Mouse (Mus musculus) layer of hippocampus, postnatal 14 days (tissue): ENCODE measurements at regions not wholly inside any gene's neighbourhood (a gene's known extent, or its start where the extent isn't known, plus 50 kb on each side); places are given as distances from the start of the nearest gene placed in this dataset.
A peak's percentile ranks its signal among the peaks of the same experiment; 100 is the strongest.
"Not testable (repeated sequence)": the region's sequence is repeated elsewhere in the genome, so short reads cannot be mapped to it uniquely, and the experiment has no call there.

Experiments used
- DNase-seq, 2 experiments: peaks; one replicate each; pipeline ENCODE4 v3.0.0; 2021 to 2022; ENCODE audit warnings: low spot score in 2 of 2, mixed read lengths in 1 of 2

- no peak for DNase-seq
These were observed 137.2 kb upstream of the Pnpt1 start for GRCm38 (mm10) chr11:28993270-28993847.

GRCm38 (mm10) chr11:28998314-28999106, 132.0 kb upstream of the Pnpt1 start:
- DNase-seq: no peak

DNA sequence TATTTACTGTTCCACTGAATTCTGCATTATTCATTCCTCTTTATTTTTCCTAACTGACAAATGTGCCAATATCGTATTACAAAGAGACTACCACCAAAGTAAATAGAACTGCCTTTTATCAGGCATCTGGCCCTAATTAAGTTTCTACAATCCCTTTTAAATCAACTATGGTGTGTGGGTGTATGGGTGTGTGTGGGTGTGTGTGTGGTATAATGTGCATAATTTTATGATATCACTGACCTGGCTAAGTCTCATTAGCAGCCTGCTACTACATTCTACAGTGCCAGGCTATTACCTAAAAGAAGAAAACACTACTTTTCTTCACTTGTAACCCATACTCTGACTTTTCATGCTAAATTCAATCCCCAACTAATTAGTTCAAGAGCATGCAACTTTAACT, 131.3 kb upstream of the Pnpt1 start:
- no peak for DNase-seq

GRCm38 (mm10) chr11:28999620-29000019, 130.9 kb upstream of the Pnpt1 start:
- DNase-seq: no peak

GRCm38 (mm10) chr11:29000212-29000611, 130.3 kb upstream of the Pnpt1 start:
- DNase-seq: no peak

DNA sequence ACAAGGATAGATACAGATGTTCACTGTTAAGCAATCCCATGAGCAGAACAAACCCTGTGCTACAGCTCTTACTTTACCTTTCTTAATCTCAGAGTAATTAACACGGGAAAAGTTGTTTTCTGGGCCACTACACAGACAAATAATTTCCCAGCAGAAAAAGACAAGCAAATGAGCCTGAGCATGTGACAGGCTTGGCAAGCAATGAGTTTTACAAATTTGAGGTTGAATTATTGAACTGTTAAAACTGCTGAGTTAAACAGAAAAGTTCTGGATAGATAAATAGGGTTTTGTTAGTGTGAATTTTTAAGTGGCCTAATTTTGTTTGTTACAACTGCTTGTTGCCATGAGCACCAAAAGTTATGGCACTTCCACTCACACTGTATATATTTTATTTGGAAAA, 113.1 kb upstream of the Pnpt1 start:
- peak in 1 of 2 experiments; percentile 13 for DNase-seq

DNA sequence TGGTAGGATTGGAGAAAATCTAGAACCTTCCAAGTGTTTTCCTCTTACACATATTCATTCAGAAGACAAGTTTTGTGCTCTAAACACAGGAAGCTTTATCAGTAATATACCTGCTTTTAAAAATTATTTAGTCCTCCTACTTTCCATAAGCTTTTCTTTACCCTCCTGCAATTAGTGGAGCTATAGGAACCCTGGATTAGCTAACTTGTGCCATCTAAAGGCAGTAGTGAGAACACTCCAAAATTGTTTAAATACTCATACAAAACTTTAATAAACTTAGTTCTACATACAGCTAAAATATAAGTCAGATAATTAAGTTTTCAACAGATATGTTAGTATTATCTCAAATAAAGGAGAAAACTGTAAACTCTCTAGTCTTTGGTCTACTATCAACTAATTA, 89.7 kb upstream of the Pnpt1 start:
- DNase-seq: no peak

GRCm38 (mm10) chr11:29047985-29048610, 82.4 kb upstream of the Pnpt1 start:
- DNase-seq: not testable (repeated sequence)

- peak in 1 of 2 experiments; percentile 27 for DNase-seq
These were observed 77.9 kb upstream of the Pnpt1 start for GRCm38 (mm10) chr11:29052625-29053024.

DNA sequence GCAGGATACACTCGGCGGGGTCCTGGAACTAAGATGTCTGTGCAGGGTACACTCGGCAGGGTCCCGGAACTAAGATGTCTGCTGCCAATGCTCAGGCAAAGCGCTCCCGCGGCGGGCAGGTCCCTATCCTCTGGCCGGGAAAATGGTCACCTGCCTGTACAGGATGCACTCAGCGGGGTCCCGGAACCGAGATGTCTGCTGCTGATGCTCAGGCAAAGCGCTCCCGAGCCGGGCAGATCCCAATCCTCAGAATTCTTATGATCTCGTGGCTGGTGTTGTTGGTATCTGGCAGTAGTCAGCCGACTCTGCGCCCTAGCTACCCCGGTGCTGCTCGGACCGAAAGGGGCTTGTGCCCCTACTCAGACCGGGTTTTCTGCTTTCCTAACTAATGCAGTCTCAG, 61.0 kb upstream of the Pnpt1 start:
- not testable (repeated sequence) for DNase-seq

DNA sequence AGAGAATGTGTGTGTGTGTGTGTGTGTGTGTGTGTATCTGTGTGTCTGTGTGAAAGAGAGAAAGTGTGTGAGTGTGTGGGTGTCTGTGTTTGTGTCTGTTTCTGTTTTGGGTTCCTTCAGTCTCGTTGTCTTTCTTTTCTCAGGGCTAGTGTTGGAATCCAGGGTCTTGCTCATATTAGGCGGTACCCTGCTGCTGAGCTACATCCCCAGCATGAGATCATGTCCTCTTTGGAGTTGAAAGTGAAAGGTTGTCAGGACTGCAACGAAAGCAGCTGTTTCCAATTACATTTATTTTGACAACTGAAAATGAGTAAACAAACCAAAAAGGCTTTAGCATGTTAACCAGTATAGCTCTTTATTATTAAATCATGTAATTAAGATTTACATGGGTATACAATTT, 58.3 kb upstream of the Pnpt1 start:
- DNase-seq: no peak
